Mouse (Mus musculus): ENCODE measurements around the gene Dbr1. TPM values are rescaled to one million over a fixed set of nuclear protein-coding genes. Genes with fewer than 3 reads are reported as not detected.
A peak's percentile ranks its signal among the peaks of the same experiment; 100 is the strongest.

Dbr1 gene
- total RNA-seq (2012; rRNA removed) (33.9 and 44.0 TPM in 2 replicates), total RNA-seq (2014; rRNA removed) (57.5 and 64.7 TPM in 2 replicates), polyA plus RNA-seq (2012; ENCODE audit: insufficient read length, low read depth) (41.4 and 42.7 TPM in 2 replicates)

GRCm38 (mm10) chr9:99575677-99576480 is at the start of gene Dbr1:
Gene Dbr1, plus strand, starts transcription at chr9:99575799.
- peak within 1 kb of the TSS; percentile 88 for H3K4me2 ChIP-seq (ENCODE audit: insufficient read depth, low read depth, poor library complexity, severe bottlenecking)
- in situ Hi-C loops (cut with MboI; ENCODE audit: low pct_ligation_motif_present, low pct_unique_long_range_greater_than_20kb, low sequenced_read_pairs) (loop anchor here (5.0 kb wide), 1 partner anchor 119 kb away; no protein-coding TSS in a partner anchor), dilution Hi-C loops (cut with MboI; ENCODE audit: extremely low pct_ligation_motif_present, extremely low pct_unique_long_range_greater_than_20kb, low sequenced_read_pairs) (no loop called here)
- peaks cover 7 to 26% of the 10 kb centered on the region in 2 experiments for H3K4me1 ChIP-seq (ENCODE audit: control insufficient read depth in 1 of 2, insufficient read depth in 2 of 2)
- H3K4me3 ChIP-seq (replicated peaks in 1 of 3; ENCODE audit: low read depth in 2 of 3, low read length in 2 of 3, poor library complexity in 1 of 3), result peak within 1 kb of the TSS; percentile 82 to 100 (median 95)
- TF ChIP-seq ZMIZ1 (IDR thresholded peaks at IDR 0.05; ENCODE audit: low read depth, low read length), result peak; percentile 73
- peak; percentile 89; the same call in 1 of the 2 replicates for TF ChIP-seq E2F4 (IDR thresholded peaks at IDR 0.05; ENCODE audit: insufficient replicate concordance, low read depth, low read length)
- peak; percentile 41; the same call in 1 of the 2 replicates for TF ChIP-seq MAX (IDR thresholded peaks at IDR 0.05; ENCODE audit: low read length)
- peak; percentile 72; the same call in 1 of the 2 replicates for TF ChIP-seq KAT2A (IDR thresholded peaks at IDR 0.05; ENCODE audit: insufficient replicate concordance, low read length)
- TF ChIP-seq BHLHE40 (IDR thresholded peaks at IDR 0.05; ENCODE audit: low read depth, low read length), result no peak
- peak; percentile 100 for TF ChIP-seq CHD2 (IDR thresholded peaks at IDR 0.05; ENCODE audit: low read length)
- peak; percentile 93 for TF ChIP-seq ELF1 (IDR thresholded peaks at IDR 0.05; ENCODE audit: low read depth, low read length)
- no peak for TF ChIP-seq ZNF384 (IDR thresholded peaks at IDR 0.05; ENCODE audit: low read depth, low read length)
- peak; percentile 94 for TF ChIP-seq POLR2A (IDR thresholded peaks at IDR 0.05; ENCODE audit: low read depth, low read length)
- TF ChIP-seq IRF4 (IDR thresholded peaks at IDR 0.05; ENCODE audit: low read depth, low read length), result peak; percentile 77
- no peak for TF ChIP-seq USF2 (conservative IDR thresholded peaks at IDR 0.05; ENCODE audit: low read depth, low read length)
- TF ChIP-seq RCOR1 (conservative IDR thresholded peaks at IDR 0.05; ENCODE audit: low read depth, low read length), result no peak
- TF ChIP-seq SIN3A (IDR thresholded peaks at IDR 0.05; ENCODE audit: low read length), result peak; percentile 70; the same call in 1 of the 2 replicates
- TF ChIP-seq MYC (IDR thresholded peaks at IDR 0.05; ENCODE audit: low read depth, low read length), result peak; percentile 37; the same call in 1 of the 2 replicates
- TF ChIP-seq TCF12 (IDR thresholded peaks at IDR 0.05; ENCODE audit: low read depth, low read length), result peak; percentile 85
- TF ChIP-seq JUN (IDR thresholded peaks at IDR 0.05; ENCODE audit: insufficient read depth, low read depth, low read length), result no peak
- peak; percentile 94 for TF ChIP-seq NELFE (IDR thresholded peaks at IDR 0.05; ENCODE audit: low read depth, low read length)
- peak; percentile 93 for TF ChIP-seq TBP (conservative IDR thresholded peaks at IDR 0.05; ENCODE audit: low read depth, low read length)
- no peak for TF ChIP-seq USF1 (IDR thresholded peaks at IDR 0.05; ENCODE audit: low read depth, low read length)
- TF ChIP-seq UBTF (IDR thresholded peaks at IDR 0.05; ENCODE audit: low read depth, low read length), result peak; percentile 76; the same call in 1 of the 2 replicates
- peak; percentile 80 for TF ChIP-seq HCFC1 (IDR thresholded peaks at IDR 0.05; ENCODE audit: low read depth, low read length)
- no peak for TF ChIP-seq JUND (conservative IDR thresholded peaks at IDR 0.05; ENCODE audit: low read depth, low read length)
- 0 out of 2 replicates have a peak, but pooled peaks have one; percentile 44 for TF ChIP-seq MXI1 (IDR thresholded peaks at IDR 0.05; ENCODE audit: low read depth, low read length)
- TF ChIP-seq POLR2AphosphoS2 (IDR thresholded peaks at IDR 0.05; ENCODE audit: low read depth, low read length), result peak; percentile 82
- peak within 1 kb of the TSS; percentile 98 for H3K9ac ChIP-seq (ENCODE audit: insufficient read depth, low read depth)
- peaks cover 24% of the 10 kb centered on the region for H3K79me2 ChIP-seq (replicated peaks; ENCODE audit: control insufficient read depth, extremely low read depth, insufficient read depth, poor library complexity, severe bottlenecking)
- DNase-seq (ENCODE audit: extremely low read depth), result peak; percentile 95
- H3K9me3 ChIP-seq (replicated peaks; ENCODE audit: low read length), result no peaks in the 10 kb centered on the region
- peak within 1 kb of the TSS; percentile 89 for H3K27ac ChIP-seq (ENCODE audit: insufficient read depth, low read depth)
- H3K27me3 ChIP-seq (replicated peaks), result no peaks in the 10 kb centered on the region
- H3K36me3 ChIP-seq (replicated peaks in 1 of 2; ENCODE audit: control insufficient read depth in 1 of 2, insufficient read depth in 1 of 2, low read length in 1 of 2), result peaks cover 7 to 20% of the 10 kb centered on the region in 2 experiments
